Mouse (Mus musculus) E14TG2a.4 (cell line): ENCODE results near the gene Lemd1.

ENCODE experiments used
- CTCF ChIP-seq: conservative IDR thresholded peaks from 2 replicates; pipeline ENCODE4 v1.5.1; 2014; ENCODE audit warnings: low read length
- NANOG ChIP-seq: IDR thresholded peaks from 2 replicates; pipeline ENCODE4 v1.6.1; 2014; ENCODE audit warnings: borderline replicate concordance, low read length, mixed read lengths

GRCm38 (mm10) chr1:132222166-132222565 is 30.9 kb downstream of the Lemd1 start:
- TF ChIP-seq CTCF: no peak
- no peak for TF ChIP-seq NANOG
